Mouse (Mus musculus): ENCODE results near the gene St8sia2. TPM values are rescaled to one million over a fixed set of nuclear protein-coding genes. Genes with fewer than 3 reads are reported as not detected.
"Not testable (repeated sequence)": the region's sequence is repeated elsewhere in the genome, so short reads cannot be mapped to it uniquely, and the experiment has no call there.

Gene St8sia2
- total RNA-seq, 2 experiments from 2014 or later = 135 TPM

DNA sequence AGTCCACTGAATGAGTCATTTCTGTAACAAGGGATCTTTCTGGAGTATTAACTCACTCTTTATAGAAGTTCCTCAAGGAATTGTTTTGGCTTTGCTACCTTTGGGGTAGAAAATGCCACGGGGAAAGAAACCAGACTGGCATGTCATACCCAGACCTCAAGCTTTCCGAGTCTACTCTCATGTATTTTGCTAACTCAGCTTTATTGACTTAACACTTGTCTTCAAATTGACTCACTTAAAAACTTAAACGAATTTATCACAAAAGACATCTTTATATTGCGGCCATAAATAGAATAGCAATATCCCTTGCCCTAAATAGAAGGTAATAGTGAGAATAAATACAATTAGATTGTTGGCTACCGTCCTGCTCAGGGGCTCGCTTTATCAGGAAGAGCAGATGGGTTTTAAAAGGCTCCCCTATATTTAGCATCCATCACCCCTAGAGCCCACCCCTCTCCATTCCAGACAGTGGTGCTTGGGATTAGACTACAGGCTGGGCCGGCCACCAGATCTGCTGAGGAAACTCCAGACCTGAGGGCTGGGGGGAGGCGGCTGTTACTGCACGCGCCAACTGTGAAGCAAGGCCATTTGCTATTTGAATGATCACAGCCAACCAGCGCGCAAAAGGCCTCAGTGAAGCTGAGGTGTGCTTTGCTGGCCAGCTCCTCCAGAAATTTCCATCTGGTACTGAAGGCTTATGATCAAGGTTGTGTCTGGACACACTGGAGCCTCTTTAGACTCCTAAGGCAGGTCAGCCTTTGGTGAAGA lies 12.6 kb downstream of the St8sia2 start:
- peak; percentile 29 for DNase-seq
- intact Hi-C loops (cut with DNase I) = loop anchor here (10.0 kb wide), 1 partner anchor 346 kb away; no protein-coding TSS in a partner anchor

DNA sequence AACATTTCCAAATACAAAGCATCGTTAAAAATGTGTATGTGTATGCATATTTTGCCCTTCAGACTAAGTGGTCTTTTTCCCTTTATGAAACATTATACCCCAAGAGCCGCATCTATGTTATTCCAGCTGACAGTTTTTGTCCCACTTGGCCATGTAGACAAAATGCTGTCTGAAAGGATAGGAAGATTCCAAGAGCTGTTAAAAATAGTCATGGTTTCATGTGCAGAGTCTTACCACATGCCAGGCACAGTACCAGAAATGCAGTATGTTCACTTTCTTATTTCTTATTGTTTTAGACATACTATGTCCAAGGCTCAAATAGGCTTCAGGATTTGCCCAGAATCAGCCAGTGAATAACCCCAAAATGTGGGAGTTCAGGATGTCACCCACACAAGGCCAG lies 24.1 kb downstream of the St8sia2 start:
- intact Hi-C loops (cut with DNase I) = no loop called here
- DNase-seq = no peak

- DNase-seq; intact Hi-C loops (cut with DNase I): not testable (repeated sequence)
These were observed 41.3 kb downstream of the St8sia2 start for GRCm38 (mm10) chr7:73972157-73972556.

GRCm38 (mm10) chr7:73965164-73965563 lies 48.3 kb downstream of the St8sia2 start:
- intact Hi-C loops (cut with DNase I) = no loop called here

DNA sequence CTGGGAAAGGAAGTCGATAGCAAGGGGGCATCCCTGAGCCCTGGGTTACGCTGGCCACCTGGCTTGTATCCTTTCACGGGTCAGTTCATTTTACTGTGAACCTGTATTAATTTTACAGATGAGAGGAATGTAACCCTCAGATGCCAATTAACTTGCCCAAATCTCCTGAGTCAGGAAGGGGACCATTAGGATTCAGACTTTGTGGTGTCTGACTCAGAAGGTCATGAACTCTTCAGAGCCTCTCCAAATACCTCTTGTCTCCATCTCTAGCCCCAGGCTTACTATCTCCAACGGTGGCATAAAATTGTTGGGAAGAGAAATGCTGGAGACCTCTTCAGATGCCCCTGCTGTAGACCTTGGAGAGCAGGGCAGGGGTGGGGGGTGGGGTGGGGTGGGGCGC lies 51.1 kb downstream of the St8sia2 start:
- DNase-seq = no peak
- intact Hi-C loops (cut with DNase I) = no loop called here

More at GRCm38 (mm10) chr7:73965164-73965563, 48.3 kb downstream of the St8sia2 start:
- DNase-seq = no peak

DNA sequence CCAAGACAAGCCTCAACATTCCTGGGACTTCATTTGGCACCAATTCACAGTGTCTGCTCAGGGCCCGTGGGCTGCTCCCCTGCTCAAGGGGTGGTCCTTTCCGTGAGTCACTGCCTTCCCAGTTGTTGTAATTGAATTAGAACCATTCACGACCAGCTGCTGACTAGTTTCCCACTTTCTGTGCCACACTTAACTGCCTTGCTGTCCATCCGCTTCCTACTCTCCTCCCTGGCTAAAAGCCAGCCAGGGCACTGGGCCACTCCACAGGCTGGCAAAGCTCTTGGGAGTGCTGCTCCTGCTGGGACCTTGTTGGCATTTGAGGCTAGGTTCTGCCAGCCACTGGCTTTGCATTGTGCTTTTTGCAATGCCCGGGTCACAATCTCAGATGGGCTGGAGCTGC lies 59.0 kb downstream of the St8sia2 start:
- DNase-seq = peak; percentile 73
- intact Hi-C loops (cut with DNase I) = loop anchor here (10.0 kb wide), 1 partner anchor 300 kb away; no protein-coding TSS in a partner anchor

GRCm38 (mm10) chr7:73953131-73953530 lies 60.4 kb downstream of the St8sia2 start:
- DNase-seq = peak; percentile 43
- intact Hi-C loops (cut with DNase I) = loop anchor here (10.0 kb wide), 1 partner anchor 298 kb away; no protein-coding TSS in a partner anchor

- intact Hi-C loops (cut with DNase I) = no loop called here
- DNase-seq = peak; percentile 83
These were observed 71.8 kb downstream of the St8sia2 start for GRCm38 (mm10) chr7:73941640-73942039.

DNA sequence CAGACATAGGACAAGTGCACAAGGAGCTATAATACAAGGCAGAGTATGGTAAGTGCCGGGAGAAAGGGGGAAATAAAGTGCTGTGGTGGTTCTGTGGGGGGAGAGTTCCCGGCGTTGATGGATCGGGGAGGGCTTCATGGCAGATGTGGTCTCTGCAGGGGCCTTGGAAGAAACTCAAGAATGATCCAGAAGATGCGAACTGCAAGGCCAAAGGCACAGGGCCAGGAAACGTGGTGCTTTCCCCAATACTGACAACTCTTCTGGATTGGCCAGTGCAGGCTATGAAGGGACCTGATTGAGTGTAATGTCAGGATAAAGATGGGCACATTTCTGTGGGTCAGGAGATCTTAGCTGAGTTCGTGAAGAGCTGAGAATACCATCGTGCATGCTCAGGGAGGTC lies 74.3 kb downstream of the St8sia2 start:
- intact Hi-C loops (cut with DNase I) = no loop called here

GRCm38 (mm10) chr7:73938046-73938810 lies 75.3 kb downstream of the St8sia2 start:
- DNase-seq = peak; percentile 17

More for the DNA sequence above, 74.3 kb downstream of the St8sia2 start:
- DNase-seq = peak; percentile 67

DNA sequence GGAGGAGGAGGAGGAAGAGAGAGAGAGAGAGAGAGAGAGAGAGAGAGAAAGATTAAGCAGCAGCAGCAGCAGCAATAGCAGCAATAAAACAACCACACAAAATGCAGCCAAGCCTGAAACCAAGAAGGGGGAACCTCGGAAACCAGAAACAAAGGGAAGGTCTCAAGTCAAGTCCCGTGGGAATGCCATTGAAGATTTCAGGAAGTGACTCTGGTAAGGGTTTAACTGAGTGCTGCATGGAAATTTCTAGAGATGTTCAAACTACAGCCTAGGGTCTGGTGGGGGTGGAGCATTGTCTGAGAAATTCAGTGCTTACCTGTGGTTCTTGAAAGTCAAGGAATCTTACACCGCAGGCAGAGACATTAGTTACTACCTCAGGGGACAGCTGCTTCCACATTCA lies 77.4 kb downstream of the St8sia2 start:
- intact Hi-C loops (cut with DNase I) = no loop called here
- DNase-seq = no peak

More at GRCm38 (mm10) chr7:73938046-73938810, 75.3 kb downstream of the St8sia2 start:
- intact Hi-C loops (cut with DNase I) = no loop called here

GRCm38 (mm10) chr7:73935703-73936102 lies 77.8 kb downstream of the St8sia2 start:
- DNase-seq = no peak
- intact Hi-C loops (cut with DNase I) = no loop called here

GRCm38 (mm10) chr7:73933036-73933435 lies 80.5 kb downstream of the St8sia2 start:
- no peak for DNase-seq
- intact Hi-C loops (cut with DNase I) = no loop called here

GRCm38 (mm10) chr7:73920921-73921485 lies 92.5 kb downstream of the St8sia2 start:
- intact Hi-C loops (cut with DNase I) = no loop called here

DNA sequence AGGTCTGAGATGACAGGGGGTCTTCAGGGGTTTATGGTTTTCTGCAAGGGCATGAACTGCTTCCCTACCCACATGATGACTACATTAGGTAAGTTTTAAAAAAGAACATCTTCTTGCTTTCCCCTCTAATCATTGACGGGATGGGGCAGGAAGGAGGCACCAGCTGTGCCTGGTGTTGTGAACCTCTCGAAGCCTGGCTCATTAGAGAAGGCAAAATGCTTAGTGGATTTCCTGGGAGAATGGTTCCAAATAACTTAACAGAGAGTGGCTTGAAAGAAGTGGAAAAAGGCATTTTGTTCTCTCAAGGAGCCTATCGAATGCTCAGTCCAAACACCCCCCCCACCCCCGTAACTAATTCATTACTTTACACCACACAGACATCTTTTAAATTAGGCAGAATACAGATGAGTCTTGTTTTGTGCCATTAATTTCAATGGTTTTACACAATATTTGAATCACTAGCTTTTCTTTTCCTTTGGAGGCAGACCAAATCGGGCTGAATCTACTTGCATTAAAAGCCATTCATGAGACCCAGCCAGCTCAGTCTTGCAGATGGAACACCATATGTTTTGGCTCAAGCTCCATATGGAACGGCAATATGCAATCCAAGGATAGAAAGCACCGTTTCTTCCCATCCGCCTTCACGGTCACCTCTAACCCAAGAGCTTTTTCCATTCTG lies 95.7 kb downstream of the St8sia2 start:
- intact Hi-C loops (cut with DNase I) = no loop called here

More at GRCm38 (mm10) chr7:73920921-73921485, 92.5 kb downstream of the St8sia2 start:
- no peak for DNase-seq

GRCm38 (mm10) chr7:73911899-73912298 lies 101.6 kb downstream of the St8sia2 start:
- intact Hi-C loops (cut with DNase I) = no loop called here
- no peak for DNase-seq

More for the DNA sequence above, 95.7 kb downstream of the St8sia2 start:
- peak; percentile 60 for DNase-seq

DNA sequence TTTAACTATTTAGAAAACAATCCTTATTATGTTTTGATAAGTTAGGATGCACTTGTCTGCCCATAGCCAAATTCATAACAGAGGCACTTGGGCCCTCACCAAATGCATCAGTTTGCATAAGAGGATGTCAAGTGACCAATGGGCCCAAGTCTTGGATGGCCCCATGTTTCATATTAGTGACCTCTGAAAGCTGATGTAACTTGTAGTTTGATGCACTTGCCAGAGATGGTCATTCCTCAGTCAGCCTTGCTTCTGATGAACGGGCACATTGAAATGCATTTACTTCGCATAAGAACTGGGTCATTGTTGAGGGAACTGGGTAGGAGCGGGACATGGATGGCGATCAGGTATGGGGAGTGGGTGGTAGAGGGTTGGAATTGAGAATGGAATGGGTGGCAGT lies 102.6 kb downstream of the St8sia2 start:
- intact Hi-C loops (cut with DNase I) = no loop called here
- no peak for DNase-seq

- DNase-seq = no peak
- intact Hi-C loops (cut with DNase I) = no loop called here
These were observed 103.9 kb downstream of the St8sia2 start for GRCm38 (mm10) chr7:73909432-73910205.

GRCm38 (mm10) chr7:73894506-73894905 lies 119.0 kb downstream of the St8sia2 start:
- intact Hi-C loops (cut with DNase I) = no loop called here
- DNase-seq = no peak

GRCm38 (mm10) chr7:73891830-73892229 lies 121.7 kb downstream of the St8sia2 start:
- intact Hi-C loops (cut with DNase I) = no loop called here
- no peak for DNase-seq
